Mouse (Mus musculus) megakaryocyte, embryonic 14.5 days (primary cell): ENCODE measurements at regions not wholly inside any gene's neighbourhood (a gene's known extent, or its start where the extent isn't known, plus 50 kb on each side); places are given as distances from the start of the nearest gene placed in this dataset.

Experiments
- FLI1 ChIP-seq: IDR thresholded peaks from 2 replicates; pipeline ENCODE4 v1.6.1; 2012; ENCODE audit warnings: low read length, inconsistent platforms, mixed read lengths
- GATA1 ChIP-seq: IDR thresholded peaks from 3 replicates; pipeline ENCODE4 v1.6.1; 2012; ENCODE audit warnings: mixed read lengths, low read length, inconsistent platforms, borderline replicate concordance

DNA sequence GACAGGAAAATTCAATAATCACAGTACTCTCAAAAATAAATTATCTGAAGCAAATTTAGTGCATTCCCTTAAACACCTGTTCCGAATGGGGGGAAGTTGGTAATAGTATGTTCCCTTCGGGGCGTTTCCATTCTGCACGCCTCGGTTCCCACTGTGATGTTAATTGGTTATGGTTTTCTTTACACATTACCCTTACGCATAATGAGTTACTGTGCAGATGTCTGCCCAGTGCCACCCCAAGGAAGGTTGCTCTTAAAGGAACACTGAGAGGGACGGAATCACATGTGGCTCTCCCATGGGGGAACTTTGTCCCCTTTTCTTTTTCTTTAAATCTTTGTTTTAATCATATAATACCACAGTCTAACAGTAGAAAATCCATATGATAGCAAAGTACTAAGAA, 217.5 kb downstream of the Zfp36l1 start:
- TF ChIP-seq GATA1 (no peak), FLI1 (no peak)
